Mouse (Mus musculus): ENCODE measurements around the gene Atp2b4. TPM values are rescaled to one million over a fixed set of nuclear protein-coding genes. Genes with fewer than 3 reads are reported as not detected.
A peak's percentile ranks its signal among the peaks of the same experiment; 100 is the strongest.

Gene Atp2b4
- polyA plus RNA-seq, 1 experiment from 2014 or later, result 8.5 TPM

- no peak for ATAC-seq (replicated peaks; ENCODE audit: low FRiP score)
- Histone ChIP-seq H3K36me3 (no peaks in the 10 kb centered on the region), H3K4me2 (no peak overlapping the region), H3K4me1 (peaks cover 38% of the 10 kb centered on the region), H3K9me3 (replicated peaks) (no peaks in the 10 kb centered on the region), H3K4me3 (replicated peaks) (no peak overlapping the region), H3K9ac (no peak overlapping the region), H3K27ac (0 out of 2 replicates have a peak overlapping the region, but pooled peaks have one; percentile 7), H3K27me3 (no peaks in the 10 kb centered on the region)
- WGBS, result 22% methylated on average over 11 of the region's 11 CpGs
Observed at GRCm38 (mm10) chr1:133766901-133767529, 33.8 kb downstream of the Atp2b4 start.

GRCm38 (mm10) chr1:133765376-133765775 is 35.5 kb downstream of the Atp2b4 start:
- Histone ChIP-seq H3K4me2 (no peak overlapping the region), H3K36me3 (no peaks in the 10 kb centered on the region), H3K27ac (no peak overlapping the region), H3K4me1 (peaks cover 36% of the 10 kb centered on the region), H3K9ac (no peak overlapping the region), H3K9me3 (replicated peaks) (no peaks in the 10 kb centered on the region), H3K4me3 (replicated peaks) (no peak overlapping the region), H3K27me3 (no peaks in the 10 kb centered on the region)
- 66% methylated on average over 4 of the region's 4 CpGs for WGBS
- ATAC-seq (replicated peaks; ENCODE audit: low FRiP score), result no peak

GRCm38 (mm10) chr1:133762946-133763422 is 37.9 kb downstream of the Atp2b4 start:
- Histone ChIP-seq H3K27me3 (no peaks in the 10 kb centered on the region), H3K9ac (no peak overlapping the region), H3K9me3 (replicated peaks) (no peaks in the 10 kb centered on the region), H3K4me1 (peaks cover 36% of the 10 kb centered on the region), H3K4me3 (replicated peaks) (no peak overlapping the region), H3K27ac (no peak overlapping the region), H3K4me2 (no peak overlapping the region), H3K36me3 (no peaks in the 10 kb centered on the region)
- ATAC-seq (replicated peaks; ENCODE audit: low FRiP score), result no peak
- WGBS, result 55% methylated on average over 5 of the region's 5 CpGs

- H3K36me3 ChIP-seq, result no peaks in the 10 kb centered on the region
- H3K9me3 ChIP-seq (replicated peaks), result no peaks in the 10 kb centered on the region
- ATAC-seq (replicated peaks; ENCODE audit: low FRiP score), result no peak
- 65% methylated on average over 5 of the region's 5 CpGs for WGBS
- peaks cover 19% of the 10 kb centered on the region for H3K4me1 ChIP-seq
- no peak overlapping the region for H3K27ac ChIP-seq
- no peak overlapping the region for H3K4me3 ChIP-seq (replicated peaks)
- no peak overlapping the region for H3K4me2 ChIP-seq
- no peaks in the 10 kb centered on the region for H3K27me3 ChIP-seq
- no peak overlapping the region for H3K9ac ChIP-seq
Observed at GRCm38 (mm10) chr1:133761278-133761677, 39.6 kb downstream of the Atp2b4 start.

- Histone ChIP-seq H3K4me2 (no peak overlapping the region), H3K27ac (no peak overlapping the region), H3K4me3 (replicated peaks) (no peak overlapping the region), H3K27me3 (no peaks in the 10 kb centered on the region), H3K9ac (no peak overlapping the region), H3K4me1 (no peaks in the 10 kb centered on the region), H3K36me3 (no peaks in the 10 kb centered on the region), H3K9me3 (replicated peaks) (no peaks in the 10 kb centered on the region)
- no peak for ATAC-seq (replicated peaks; ENCODE audit: low FRiP score)
- WGBS, result 80% methylated on average over 4 of the region's 4 CpGs
Observed at GRCm38 (mm10) chr1:133754317-133754868, 46.4 kb downstream of the Atp2b4 start.

GRCm38 (mm10) chr1:133753325-133753724 is 47.5 kb downstream of the Atp2b4 start:
- H3K4me1 ChIP-seq, result peaks cover 5% of the 10 kb centered on the region; the same call in 1 of the 2 replicates
- no peaks in the 10 kb centered on the region for H3K27me3 ChIP-seq
- no peak overlapping the region for H3K27ac ChIP-seq
- WGBS, result 91% methylated on average over 8 of the region's 8 CpGs
- H3K9ac ChIP-seq, result no peak overlapping the region
- H3K4me3 ChIP-seq (replicated peaks), result no peak overlapping the region
- ATAC-seq (replicated peaks; ENCODE audit: low FRiP score), result no peak
- no peak overlapping the region for H3K4me2 ChIP-seq
- H3K9me3 ChIP-seq (replicated peaks), result no peaks in the 10 kb centered on the region
- no peaks in the 10 kb centered on the region for H3K36me3 ChIP-seq

- Histone ChIP-seq H3K4me3 (replicated peaks) (no peak overlapping the region), H3K36me3 (no peaks in the 10 kb centered on the region), H3K4me1 (peaks cover 5% of the 10 kb centered on the region; the same call in 1 of the 2 replicates), H3K9me3 (replicated peaks) (no peaks in the 10 kb centered on the region), H3K27ac (no peak overlapping the region), H3K9ac (no peak overlapping the region), H3K4me2 (no peak overlapping the region), H3K27me3 (no peaks in the 10 kb centered on the region)
- WGBS, result 81% methylated on average over 3 of the region's 3 CpGs
- no peak for ATAC-seq (replicated peaks; ENCODE audit: low FRiP score)
Observed at GRCm38 (mm10) chr1:133751621-133752020, 49.2 kb downstream of the Atp2b4 start.

- Histone ChIP-seq H3K9me3 (replicated peaks) (no peaks in the 10 kb centered on the region), H3K36me3 (no peaks in the 10 kb centered on the region), H3K27me3 (0 out of 2 replicates have a peak, but pooled peaks cover 2% of the 10 kb centered on the region), H3K27ac (no peak overlapping the region), H3K4me2 (no peak overlapping the region), H3K4me3 (replicated peaks) (no peak overlapping the region), H3K9ac (no peak overlapping the region), H3K4me1 (peaks cover 8% of the 10 kb centered on the region)
- no peak for ATAC-seq (replicated peaks; ENCODE audit: low FRiP score)
- 81% methylated on average over 4 of the region's 4 CpGs for WGBS
Observed at GRCm38 (mm10) chr1:133749954-133750353, 50.9 kb downstream of the Atp2b4 start.

- Histone ChIP-seq H3K9me3 (replicated peaks) (no peaks in the 10 kb centered on the region), H3K27me3 (0 out of 2 replicates have a peak, but pooled peaks cover 15% of the 10 kb centered on the region), H3K4me2 (no peak overlapping the region), H3K27ac (peak overlapping the region; percentile 56; the same call in 1 of the 2 replicates), H3K4me1 (peaks cover 32% of the 10 kb centered on the region), H3K36me3 (no peaks in the 10 kb centered on the region), H3K4me3 (replicated peaks) (no peak overlapping the region), H3K9ac (no peak overlapping the region)
- WGBS, result 66% methylated on average over 9 of the region's 9 CpGs
- no peak for ATAC-seq (replicated peaks; ENCODE audit: low FRiP score)
Observed at GRCm38 (mm10) chr1:133745078-133745495, 55.8 kb downstream of the Atp2b4 start.

- no peaks in the 10 kb centered on the region for H3K9me3 ChIP-seq (replicated peaks)
- no peak overlapping the region for H3K4me3 ChIP-seq (replicated peaks)
- no peak for ATAC-seq (replicated peaks; ENCODE audit: low FRiP score)
- WGBS, result 78% methylated on average over 4 of the region's 4 CpGs
- no peaks in the 10 kb centered on the region for H3K36me3 ChIP-seq
- H3K9ac ChIP-seq, result no peak overlapping the region
- no peak overlapping the region for H3K4me2 ChIP-seq
- 0 out of 2 replicates have a peak, but pooled peaks cover 15% of the 10 kb centered on the region for H3K27me3 ChIP-seq
- peak overlapping the region; percentile 56; the same call in 1 of the 2 replicates for H3K27ac ChIP-seq
- H3K4me1 ChIP-seq, result peaks cover 32% of the 10 kb centered on the region
Observed at GRCm38 (mm10) chr1:133744609-133745008, 56.2 kb downstream of the Atp2b4 start.

GRCm38 (mm10) chr1:133742517-133742916 is 58.3 kb downstream of the Atp2b4 start:
- WGBS, result 30% methylated on average over 8 of the region's 8 CpGs
- Histone ChIP-seq H3K9ac (no peak overlapping the region), H3K9me3 (replicated peaks) (no peaks in the 10 kb centered on the region), H3K4me1 (peaks cover 27% of the 10 kb centered on the region), H3K4me2 (no peak overlapping the region), H3K36me3 (no peaks in the 10 kb centered on the region), H3K27me3 (0 out of 2 replicates have a peak, but pooled peaks cover 15% of the 10 kb centered on the region), H3K4me3 (replicated peaks) (no peak overlapping the region), H3K27ac (peak overlapping the region; percentile 37; the same call in 1 of the 2 replicates)
- ATAC-seq (replicated peaks; ENCODE audit: low FRiP score), result no peak

GRCm38 (mm10) chr1:133741881-133742434 is 58.9 kb downstream of the Atp2b4 start:
- Histone ChIP-seq H3K36me3 (no peaks in the 10 kb centered on the region), H3K27ac (peak overlapping the region; percentile 37; the same call in 1 of the 2 replicates), H3K4me3 (replicated peaks) (no peak overlapping the region), H3K27me3 (0 out of 2 replicates have a peak, but pooled peaks cover 15% of the 10 kb centered on the region), H3K9ac (no peak overlapping the region), H3K4me1 (peaks cover 27% of the 10 kb centered on the region), H3K4me2 (no peak overlapping the region), H3K9me3 (replicated peaks) (no peaks in the 10 kb centered on the region)
- 31% methylated on average over 11 of the region's 11 CpGs for WGBS
- ATAC-seq (replicated peaks; ENCODE audit: low FRiP score), result no peak
